Mouse (Mus musculus): ENCODE measurements around the gene Rgs5.

DNA sequence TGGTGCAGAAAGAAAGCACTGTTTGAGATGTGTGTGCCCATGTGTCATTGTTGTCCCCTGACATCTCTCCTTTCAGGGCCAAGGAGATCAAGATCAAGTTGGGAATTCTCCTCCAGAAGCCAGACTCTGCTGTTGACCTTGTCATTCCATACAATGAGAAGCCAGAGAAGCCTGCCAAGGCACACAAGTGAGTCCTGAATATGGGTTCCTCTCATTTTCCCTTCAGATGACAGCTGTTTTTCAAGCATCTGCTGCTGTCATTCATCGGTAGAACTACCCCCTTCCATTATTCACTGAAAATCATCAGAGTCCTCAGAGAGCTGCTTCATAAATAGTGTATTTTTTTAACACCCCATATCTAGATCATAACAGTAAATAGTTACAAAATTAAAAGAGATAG is 21.4 kb downstream of the Rgs5 start:
- TF ChIP-seq GATA1 (IDR thresholded peaks at IDR 0.05; ENCODE audit: low read length) (no peak), TAL1 (IDR thresholded peaks at IDR 0.05; ENCODE audit: low read length) (no peak)
